Mouse (Mus musculus): ENCODE data around the gene Kcnk18. TPM values are rescaled to one million over a fixed set of nuclear protein-coding genes. Genes with fewer than 3 reads are reported as not detected.

The Kcnk18 gene
- polyA plus RNA-seq, 1 experiment from 2014 or later = not detected

- H3K27me3 ChIP-seq (ENCODE audit: control insufficient read depth, insufficient read depth, low read length) = peaks cover 3% of the 10 kb centered on the region; the same call in 1 of the 2 replicates
- no peaks in the 10 kb centered on the region for H3K36me3 ChIP-seq (ENCODE audit: control insufficient read depth, insufficient read depth, low read length)
- H3K4me2 ChIP-seq (ENCODE audit: low read depth, low read length) = no peak overlapping the region
- H3K4me1 ChIP-seq (ENCODE audit: control insufficient read depth, insufficient read depth, low read length) = peaks cover 5% of the 10 kb centered on the region; the same call in 1 of the 2 replicates
- no peak overlapping the region for H3K4me3 ChIP-seq (replicated peaks; ENCODE audit: low read length)
- ATAC-seq (ENCODE audit: insufficient read depth, low FRiP score) = no peak
- no peak overlapping the region for H3K9ac ChIP-seq (ENCODE audit: low read length)
- H3K9me3 ChIP-seq (replicated peaks; ENCODE audit: control insufficient read depth, low read length) = no peaks in the 10 kb centered on the region
- no peak overlapping the region for H3K27ac ChIP-seq (ENCODE audit: low read length)
- 80% methylated on average over 9 of the region's 9 CpGs for WGBS
Measured at GRCm38 (mm10) chr19:59264838-59265532, 46.0 kb downstream of the Kcnk18 start.

DNA sequence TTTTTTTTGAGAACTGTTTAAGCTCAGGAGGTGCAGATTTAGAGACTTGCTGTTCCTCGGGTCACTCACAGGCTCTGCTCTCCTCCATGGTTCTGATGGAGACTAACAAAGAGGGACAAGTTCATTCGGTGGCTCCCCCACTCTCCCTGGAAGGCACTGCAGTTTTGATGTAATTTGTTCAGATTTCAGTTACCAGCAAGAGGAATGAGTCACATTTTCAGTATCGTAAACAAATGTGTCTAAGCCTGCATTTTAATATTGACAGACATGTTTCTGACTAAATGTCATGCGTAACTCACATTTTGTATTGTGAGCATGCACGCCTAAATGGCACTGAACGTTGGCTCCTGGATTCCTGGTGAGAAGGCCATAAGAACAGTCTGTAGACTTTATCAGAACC, 46.9 kb downstream of the Kcnk18 start:
- WGBS = 65% methylated on average over 6 of the region's 6 CpGs

DNA sequence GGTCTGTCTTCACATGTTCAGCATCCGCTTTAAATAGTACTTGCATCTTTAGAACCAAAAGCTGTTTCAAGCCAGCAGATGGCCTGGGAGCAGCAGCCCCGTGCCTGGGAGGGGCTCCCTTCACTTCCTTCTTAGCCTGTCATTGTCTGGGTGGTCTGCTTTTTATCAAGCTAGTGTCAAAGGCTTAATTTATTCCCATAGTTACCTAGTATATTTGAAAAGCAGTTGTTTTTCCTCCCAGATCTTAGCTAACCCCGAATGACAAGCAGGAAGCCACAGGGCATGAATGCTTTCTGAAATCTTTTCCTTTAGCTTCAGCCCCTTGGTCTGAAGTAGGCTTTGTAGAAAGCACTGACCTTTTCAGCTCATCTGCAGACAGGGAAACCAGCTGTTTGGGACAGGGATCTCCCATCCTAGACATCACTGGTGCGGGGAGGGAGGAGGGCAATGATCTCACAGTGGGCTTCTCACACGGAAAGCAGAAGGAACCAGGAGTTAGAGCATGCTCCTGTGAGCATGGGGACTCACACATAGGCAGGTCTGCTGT, 48.5 kb downstream of the Kcnk18 start:
- H3K27me3 ChIP-seq (ENCODE audit: control insufficient read depth, insufficient read depth, low read length) = no peaks in the 10 kb centered on the region
- no peaks in the 10 kb centered on the region for H3K36me3 ChIP-seq (ENCODE audit: control insufficient read depth, insufficient read depth, low read length)
- H3K9me3 ChIP-seq (replicated peaks; ENCODE audit: control insufficient read depth, low read length) = no peaks in the 10 kb centered on the region
- peak; percentile 33; the same call in 1 of the 2 replicates for ATAC-seq (ENCODE audit: insufficient read depth, low FRiP score)
- H3K27ac ChIP-seq (ENCODE audit: low read length) = peak overlapping the region; percentile 31; the same call in 1 of the 2 replicates
- peaks cover 5% of the 10 kb centered on the region; the same call in 1 of the 2 replicates for H3K4me1 ChIP-seq (ENCODE audit: control insufficient read depth, insufficient read depth, low read length)
- WGBS = 21% methylated on average over 5 of the region's 5 CpGs
- no peak overlapping the region for H3K4me3 ChIP-seq (replicated peaks; ENCODE audit: low read length)
- H3K4me2 ChIP-seq (ENCODE audit: low read depth, low read length) = no peak overlapping the region
- H3K9ac ChIP-seq (ENCODE audit: low read length) = no peak overlapping the region

More for the DNA sequence above, 46.9 kb downstream of the Kcnk18 start:
- Histone ChIP-seq H3K4me3 (replicated peaks; ENCODE audit: low read length) (no peak overlapping the region), H3K27ac (ENCODE audit: low read length) (no peak overlapping the region), H3K9me3 (replicated peaks; ENCODE audit: control insufficient read depth, low read length) (no peaks in the 10 kb centered on the region), H3K9ac (ENCODE audit: low read length) (no peak overlapping the region), H3K4me2 (ENCODE audit: low read depth, low read length) (no peak overlapping the region), H3K4me1 (ENCODE audit: control insufficient read depth, insufficient read depth, low read length) (peaks cover 5% of the 10 kb centered on the region; the same call in 1 of the 2 replicates), H3K36me3 (ENCODE audit: control insufficient read depth, insufficient read depth, low read length) (no peaks in the 10 kb centered on the region), H3K27me3 (ENCODE audit: control insufficient read depth, insufficient read depth, low read length) (peaks cover 2% of the 10 kb centered on the region; the same call in 1 of the 2 replicates)
- ATAC-seq (ENCODE audit: insufficient read depth, low FRiP score) = no peak

DNA sequence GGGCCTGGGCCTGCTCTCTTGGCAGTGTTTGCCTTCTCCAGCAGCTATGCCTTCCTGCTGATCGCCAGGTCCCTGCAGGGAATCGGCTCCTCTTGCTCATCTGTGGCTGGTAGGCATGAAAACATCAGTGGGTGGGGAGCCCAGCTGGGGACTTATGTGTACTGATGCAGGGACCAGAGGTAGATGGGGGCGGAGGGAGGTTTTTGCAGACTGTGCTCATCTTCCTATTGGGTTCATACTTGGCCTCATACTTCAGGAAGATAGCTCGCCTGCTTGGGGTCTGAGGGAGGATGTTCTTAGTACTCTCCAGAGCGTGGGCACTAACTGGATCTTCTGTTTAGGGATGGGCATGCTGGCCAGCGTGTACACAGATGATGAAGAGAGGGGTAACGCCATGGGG, 54.2 kb downstream of the Kcnk18 start:
- H3K9me3 ChIP-seq (replicated peaks; ENCODE audit: control insufficient read depth, low read length) = no peaks in the 10 kb centered on the region
- 86% methylated on average over 7 of the region's 7 CpGs for WGBS
- H3K4me3 ChIP-seq (replicated peaks; ENCODE audit: low read length) = no peak overlapping the region
- no peak overlapping the region for H3K27ac ChIP-seq (ENCODE audit: low read length)
- H3K27me3 ChIP-seq (ENCODE audit: control insufficient read depth, insufficient read depth, low read length) = no peaks in the 10 kb centered on the region
- H3K4me1 ChIP-seq (ENCODE audit: control insufficient read depth, insufficient read depth, low read length) = no peaks in the 10 kb centered on the region
- H3K36me3 ChIP-seq (ENCODE audit: control insufficient read depth, insufficient read depth, low read length) = no peaks in the 10 kb centered on the region
- no peak overlapping the region for H3K4me2 ChIP-seq (ENCODE audit: low read depth, low read length)
- H3K9ac ChIP-seq (ENCODE audit: low read length) = no peak overlapping the region
- no peak for ATAC-seq (ENCODE audit: insufficient read depth, low FRiP score)

GRCm38 (mm10) chr19:59276354-59276753, 57.3 kb downstream of the Kcnk18 start:
- Histone ChIP-seq H3K27ac (ENCODE audit: low read length) (no peak overlapping the region), H3K36me3 (ENCODE audit: control insufficient read depth, insufficient read depth, low read length) (no peaks in the 10 kb centered on the region), H3K27me3 (ENCODE audit: control insufficient read depth, insufficient read depth, low read length) (no peaks in the 10 kb centered on the region), H3K9ac (ENCODE audit: low read length) (no peak overlapping the region), H3K4me3 (replicated peaks; ENCODE audit: low read length) (no peak overlapping the region), H3K4me1 (ENCODE audit: control insufficient read depth, insufficient read depth, low read length) (no peaks in the 10 kb centered on the region), H3K9me3 (replicated peaks; ENCODE audit: control insufficient read depth, low read length) (no peaks in the 10 kb centered on the region; the same call in 1 of the 2 replicates), H3K4me2 (ENCODE audit: low read depth, low read length) (no peak overlapping the region)
- 71% methylated on average over 7 of the region's 7 CpGs for WGBS
- no peak for ATAC-seq (ENCODE audit: insufficient read depth, low FRiP score)

DNA sequence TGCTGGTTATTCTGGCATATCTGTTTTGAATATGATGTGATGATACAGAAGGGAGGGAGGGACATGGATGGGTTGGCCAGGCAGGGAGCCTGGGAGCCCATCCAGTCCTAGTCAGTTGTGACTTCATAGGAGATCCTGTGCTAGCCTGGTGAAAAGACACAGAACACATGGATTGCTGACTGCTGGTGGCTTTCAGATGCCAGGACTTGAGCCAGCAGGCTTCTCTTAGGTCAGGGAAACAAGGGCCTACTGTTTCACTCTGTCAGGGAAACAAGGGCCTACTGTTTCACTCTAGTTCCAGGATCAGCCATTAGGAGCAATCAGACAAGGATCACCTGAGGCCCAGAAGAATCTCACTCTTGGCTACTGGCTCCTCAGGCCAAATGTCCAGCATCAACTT, 61.8 kb downstream of the Kcnk18 start:
- Histone ChIP-seq H3K4me3 (replicated peaks; ENCODE audit: low read length) (no peak overlapping the region), H3K9ac (ENCODE audit: low read length) (no peak overlapping the region), H3K36me3 (ENCODE audit: control insufficient read depth, insufficient read depth, low read length) (no peaks in the 10 kb centered on the region), H3K27me3 (ENCODE audit: control insufficient read depth, insufficient read depth, low read length) (no peaks in the 10 kb centered on the region), H3K4me2 (ENCODE audit: low read depth, low read length) (no peak overlapping the region), H3K27ac (ENCODE audit: low read length) (no peak overlapping the region), H3K4me1 (ENCODE audit: control insufficient read depth, insufficient read depth, low read length) (no peaks in the 10 kb centered on the region), H3K9me3 (replicated peaks; ENCODE audit: control insufficient read depth, low read length) (no peaks in the 10 kb centered on the region; the same call in 1 of the 2 replicates)
- ATAC-seq (ENCODE audit: insufficient read depth, low FRiP score) = no peak

GRCm38 (mm10) chr19:59282001-59282400, 63.0 kb downstream of the Kcnk18 start:
- H3K4me3 ChIP-seq (replicated peaks; ENCODE audit: low read length) = no peak overlapping the region
- WGBS = 71% methylated on average over 3 of the region's 3 CpGs
- no peaks in the 10 kb centered on the region for H3K36me3 ChIP-seq (ENCODE audit: control insufficient read depth, insufficient read depth, low read length)
- ATAC-seq (ENCODE audit: insufficient read depth, low FRiP score) = no peak
- no peak overlapping the region for H3K4me2 ChIP-seq (ENCODE audit: low read depth, low read length)
- no peak overlapping the region for H3K9ac ChIP-seq (ENCODE audit: low read length)
- no peak overlapping the region for H3K27ac ChIP-seq (ENCODE audit: low read length)
- H3K9me3 ChIP-seq (replicated peaks; ENCODE audit: control insufficient read depth, low read length) = no peaks in the 10 kb centered on the region; the same call in 1 of the 2 replicates
- no peaks in the 10 kb centered on the region for H3K27me3 ChIP-seq (ENCODE audit: control insufficient read depth, insufficient read depth, low read length)
- H3K4me1 ChIP-seq (ENCODE audit: control insufficient read depth, insufficient read depth, low read length) = no peaks in the 10 kb centered on the region

Other genes starting within 250 kb of the Kcnk18 start
- gene Shtn1, start 143.1 kb upstream of the Kcnk18 start, polyA plus RNA-seq (2015; fragmentation: Nextera tagmentation; extraction: Ambion mirVana) = 11.5 and 12.6 TPM in 2 replicates
- not detected in 2 replicates for gene Vax1, start 49.2 kb upstream of the Kcnk18 start, polyA plus RNA-seq (2015; fragmentation: Nextera tagmentation; extraction: Ambion mirVana)
- 12.2 and 13.5 TPM in 2 replicates for gene Slc18a2, start 41.7 kb downstream of the Kcnk18 start, polyA plus RNA-seq (2015; fragmentation: Nextera tagmentation; extraction: Ambion mirVana)
- gene Rps12-ps3, start 103.1 kb downstream of the Kcnk18 start, polyA plus RNA-seq (2015; fragmentation: Nextera tagmentation; extraction: Ambion mirVana) = 24.4 and 42.3 TPM in 2 replicates
- gene Pdzd8, start 126.6 kb downstream of the Kcnk18 start, polyA plus RNA-seq (2015; fragmentation: Nextera tagmentation; extraction: Ambion mirVana) = 6.4 and 6.9 TPM in 2 replicates
- gene Emx2, start 239.2 kb downstream of the Kcnk18 start, polyA plus RNA-seq (2015; fragmentation: Nextera tagmentation; extraction: Ambion mirVana) = 0.25 and 0.56 TPM in 2 replicates